Mouse (Mus musculus): ENCODE measurements around the gene Tmem120b. TPM values are rescaled to one million over a fixed set of nuclear protein-coding genes. Genes with fewer than 3 reads are reported as not detected.

Tmem120b gene
- total RNA-seq, 4 experiments from 2014 or later: 9.8 to 22.3 (median 14.5) TPM

- no peak for DNase-seq
These were observed 94.7 kb downstream of the Tmem120b start for GRCm38 (mm10) chr5:123162942-123163341.

- no peak for DNase-seq
These were observed 98.2 kb downstream of the Tmem120b start for GRCm38 (mm10) chr5:123166437-123166836.

Other genes starting within 250 kb of the Tmem120b start
- gene Anapc5, start 247.1 kb upstream of the Tmem120b start, total RNA-seq (2022): 100 to 1,000 TPM; 157 to 222 (median 203) TPM
- gene Rnf34, start 218.4 kb upstream of the Tmem120b start, total RNA-seq (2022): 10 to 100 TPM; 18.5 to 34.4 (median 27.0) TPM
- 10 to 100 TPM; 16.9 to 20.0 (median 18.5) TPM for gene Kdm2b, start 78.6 kb upstream of the Tmem120b start, total RNA-seq (2022)
- 10 to 100 TPM; 11.5 to 13.5 (median 12.0) TPM for gene Orai1, start 53.3 kb upstream of the Tmem120b start, total RNA-seq (2022)
- not detected for gene Morn3, start 21.4 kb upstream of the Tmem120b start, total RNA-seq (2022)
- gene Rhof, start 64.3 kb downstream of the Tmem120b start, total RNA-seq (2022): 1 to 10 TPM; 1.3 to 4.4 (median 3.3) TPM
- gene Setd1b, start 73.8 kb downstream of the Tmem120b start, total RNA-seq (2022): 10 to 100 TPM; 24.2 to 40.1 (median 32.6) TPM
- 10 to 100 TPM; 23.3 to 33.3 (median 28.0) TPM for gene Psmd9, start 101.0 kb downstream of the Tmem120b start, total RNA-seq (2022)
- 1 to 10 TPM in 3 of 4 experiments, not detected in 1; 1.2 to 1.5 (median 1.3) TPM for gene Hpd, start 114.3 kb downstream of the Tmem120b start, total RNA-seq (2022)
- gene Wdr66, start 183.7 kb downstream of the Tmem120b start, total RNA-seq (2022): 1 to 10 TPM in 3 of 4 experiments, under 1 TPM in 1; 0.59 to 1.8 (median 1.3) TPM